Mouse (Mus musculus): Measurements from ENCODE around the gene Chd2. TPM values are rescaled to one million over a fixed set of nuclear protein-coding genes. Genes with fewer than 3 reads are reported as not detected.

The Chd2 gene
- total RNA-seq, 2 experiments from 2014 or later = 47.7 to 50.3 TPM

DNA sequence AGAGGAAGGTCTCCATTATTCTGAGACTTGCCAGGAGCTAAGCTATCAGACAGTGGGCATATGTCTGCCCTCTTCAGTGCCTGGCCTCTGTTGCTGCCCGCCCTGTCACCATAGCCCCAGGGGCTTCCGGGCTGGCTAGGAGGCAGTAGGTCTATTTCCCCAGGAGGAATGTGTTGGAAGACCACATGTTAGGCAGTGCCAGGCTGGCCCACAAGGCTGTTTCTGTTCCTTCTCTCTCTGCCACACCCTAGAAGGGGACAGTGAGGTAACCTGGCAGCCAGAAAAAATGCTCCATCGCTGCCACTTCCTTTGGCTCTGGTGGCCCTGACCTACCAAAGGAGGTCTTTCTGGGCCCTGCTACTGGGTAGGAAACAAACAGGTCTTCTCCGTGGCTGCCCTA lies 129.6 kb downstream of the Chd2 start:
- peak in 1 of 2 experiments; percentile 25 for DNase-seq (ENCODE audit: low spot score in 2 of 2)

DNA sequence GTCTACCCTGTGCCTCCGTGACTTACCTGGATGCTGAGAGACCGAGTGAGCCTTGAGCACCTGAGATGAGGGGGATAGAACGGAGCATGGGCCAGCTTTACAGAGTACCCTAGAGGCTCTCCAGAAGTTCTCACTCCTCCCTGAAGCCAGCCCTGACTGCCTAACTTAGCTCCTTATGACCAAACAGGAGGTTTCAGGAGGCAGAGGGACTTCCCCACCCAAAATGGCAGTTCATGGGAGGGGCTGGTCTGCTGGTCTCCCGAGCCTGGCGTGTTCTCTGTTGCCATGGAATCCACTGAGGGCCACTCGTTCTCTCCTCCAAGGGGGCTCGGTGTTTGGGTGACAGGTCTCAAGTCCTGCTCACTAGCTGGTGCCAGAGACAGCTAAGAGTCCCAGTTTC lies 130.1 kb downstream of the Chd2 start:
- DNase-seq (ENCODE audit: low spot score in 2 of 2) = no peak

DNA sequence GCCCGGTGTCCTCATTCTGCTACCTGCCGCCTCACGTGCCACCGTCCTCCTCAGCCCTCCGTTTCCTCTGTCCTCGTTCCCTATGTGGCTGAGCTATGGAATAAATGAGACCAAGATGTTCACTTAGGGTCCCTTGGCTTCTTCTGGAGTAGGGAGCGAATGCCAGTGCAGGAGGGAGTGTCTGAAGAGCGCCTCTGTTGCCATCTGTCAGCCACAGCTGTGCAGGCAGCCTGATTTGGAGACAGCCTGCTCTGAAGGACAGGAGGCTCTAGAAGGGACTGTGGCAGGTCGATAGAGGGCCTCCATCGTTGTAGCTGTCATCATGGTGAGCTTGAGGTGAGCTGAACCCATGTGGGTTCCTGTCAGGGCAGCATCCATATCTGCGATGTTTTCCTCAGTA lies 136.1 kb downstream of the Chd2 start:
- no peak for DNase-seq (ENCODE audit: low spot score in 2 of 2)

- DNase-seq (ENCODE audit: low spot score in 2 of 2) = no peak
Observed at GRCm38 (mm10) chr7:73403538-73403937, 138.1 kb downstream of the Chd2 start.

- no peak for DNase-seq (ENCODE audit: low spot score in 2 of 2)
Observed at GRCm38 (mm10) chr7:73402671-73403070, 139.0 kb downstream of the Chd2 start.

GRCm38 (mm10) chr7:73402106-73402505 lies 139.5 kb downstream of the Chd2 start:
- no peak for DNase-seq (ENCODE audit: low spot score in 2 of 2)

GRCm38 (mm10) chr7:73400051-73400916 lies 141.3 kb downstream of the Chd2 start:
- DNase-seq (ENCODE audit: low spot score in 2 of 2) = no peak

- peak; percentile 87 to 89 for DNase-seq (ENCODE audit: low spot score in 2 of 2)
Observed at GRCm38 (mm10) chr7:73399501-73400044, 142.1 kb downstream of the Chd2 start.

DNA sequence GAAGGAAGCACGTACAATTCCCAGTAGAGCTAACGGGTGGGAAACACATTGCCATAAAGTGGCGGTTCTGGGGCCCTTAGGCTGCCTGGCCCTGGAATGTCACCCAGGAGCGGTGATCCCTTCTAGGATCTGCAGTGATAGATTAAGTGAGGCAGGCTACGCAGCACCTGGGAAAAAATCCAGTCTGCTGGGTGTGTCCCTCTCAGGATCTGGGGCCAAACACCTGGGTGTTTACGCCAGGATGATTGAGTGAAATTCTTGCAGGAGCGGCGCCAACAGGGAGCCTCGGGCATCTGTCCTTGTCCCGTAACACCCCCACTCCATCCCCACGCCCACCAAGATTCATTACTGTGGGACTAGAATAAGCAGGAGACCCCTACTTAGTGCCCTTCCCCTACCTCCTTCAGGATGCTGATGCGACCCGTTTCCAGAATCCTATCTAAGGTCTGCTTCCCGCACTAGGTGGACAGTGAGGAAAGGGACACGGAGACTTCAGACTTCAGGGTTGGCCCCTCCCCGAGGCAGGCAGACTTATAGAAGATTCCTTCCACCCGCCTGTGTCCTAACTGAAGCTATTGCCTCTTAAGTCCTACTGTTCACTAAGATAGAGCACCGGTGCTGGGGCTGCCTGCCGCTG lies 142.7 kb downstream of the Chd2 start:
- DNase-seq (ENCODE audit: low spot score in 2 of 2) = no peak

GRCm38 (mm10) chr7:73398319-73398718 lies 143.3 kb downstream of the Chd2 start:
- peak in 1 of 2 experiments; percentile 65 for DNase-seq (ENCODE audit: low spot score in 2 of 2)

DNA sequence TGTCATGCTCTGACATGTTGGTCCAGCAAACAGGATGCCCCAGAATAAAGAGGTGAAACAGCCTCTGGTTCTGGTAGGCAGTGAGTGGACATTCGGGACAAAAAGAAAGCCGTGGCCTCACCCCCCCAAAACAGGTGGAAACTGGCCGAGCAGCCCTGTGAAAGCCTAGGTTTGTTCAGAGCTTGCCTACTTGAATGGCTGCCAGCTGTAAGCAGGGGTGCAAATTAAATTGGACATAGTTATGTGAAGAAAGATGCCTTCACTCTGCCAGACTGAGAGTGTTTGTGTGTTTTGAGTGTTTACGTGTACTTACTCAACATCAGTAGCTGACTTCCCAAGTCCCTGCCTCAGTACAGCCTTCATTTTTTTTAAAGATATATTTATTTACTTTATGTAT lies 147.6 kb downstream of the Chd2 start:
- DNase-seq (ENCODE audit: low spot score in 2 of 2) = no peak

DNA sequence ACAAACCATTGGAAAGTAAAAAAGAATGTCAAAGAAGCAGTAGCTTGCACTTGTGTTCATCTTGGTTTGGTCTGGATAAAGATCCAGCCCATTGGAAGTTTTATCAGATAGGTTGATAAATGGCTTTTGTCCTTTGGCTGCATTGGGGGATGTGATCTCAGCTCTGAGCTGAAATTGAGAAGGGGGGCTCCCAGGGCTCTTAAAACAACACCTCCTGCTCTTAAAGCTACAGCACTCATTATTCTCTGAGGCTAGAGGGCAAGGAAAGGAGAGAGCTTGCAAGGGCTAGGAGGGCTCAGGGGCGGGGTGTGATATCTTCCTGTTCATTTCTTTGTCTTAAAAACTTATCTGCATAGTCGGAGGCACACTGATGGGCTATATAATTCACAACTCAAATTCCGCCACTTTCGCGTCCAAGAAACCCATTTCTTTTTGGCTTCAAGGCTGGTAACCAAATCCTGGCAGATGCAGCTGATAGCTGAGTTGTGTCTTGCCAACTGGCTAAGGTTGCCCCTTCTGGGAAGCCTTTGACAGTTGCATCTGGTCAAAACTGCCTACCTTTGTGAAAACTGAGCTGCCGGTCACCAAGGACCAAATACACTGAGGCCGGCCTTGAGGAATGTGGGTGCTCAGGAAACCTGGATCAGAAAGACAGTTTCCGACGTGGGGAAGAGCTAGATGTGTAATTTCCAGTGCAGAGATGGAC lies 148.2 kb downstream of the Chd2 start:
- DNase-seq (ENCODE audit: low spot score in 2 of 2) = no peak

GRCm38 (mm10) chr7:73392359-73392758 lies 149.3 kb downstream of the Chd2 start:
- no peak for DNase-seq (ENCODE audit: low spot score in 2 of 2)

- peak; percentile 53 to 66 for DNase-seq (ENCODE audit: low spot score in 2 of 2)
Observed at GRCm38 (mm10) chr7:73391518-73392321, 149.9 kb downstream of the Chd2 start.

DNA sequence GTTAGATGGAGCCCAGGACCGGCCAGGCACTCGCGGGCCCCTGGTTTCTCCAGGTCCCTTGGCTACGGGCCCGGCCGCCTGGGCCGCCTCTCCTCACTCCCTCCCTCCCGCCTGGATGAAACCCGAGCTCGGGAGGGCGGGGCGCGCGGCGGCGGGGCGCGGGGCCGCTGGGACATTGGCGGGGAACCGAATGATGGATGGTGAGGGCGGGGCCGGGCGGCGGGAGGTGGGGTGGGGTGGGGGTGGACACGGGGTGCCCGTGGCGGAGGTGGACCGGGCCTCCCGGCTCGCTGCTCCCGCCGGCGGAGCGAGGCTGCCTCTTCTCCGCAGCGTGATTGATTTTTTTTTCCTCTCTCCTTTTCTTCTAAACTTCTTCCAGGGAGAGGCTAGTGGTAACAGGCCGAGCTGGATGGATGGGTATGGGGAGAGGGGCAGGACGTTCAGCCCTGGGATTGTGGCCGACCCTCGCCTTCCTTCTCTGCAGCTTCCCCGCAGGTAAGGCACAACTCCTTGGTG lies 150.6 kb downstream of the Chd2 start:
- DNase-seq (ENCODE audit: low spot score in 2 of 2) = peak; percentile 76 to 85

DNA sequence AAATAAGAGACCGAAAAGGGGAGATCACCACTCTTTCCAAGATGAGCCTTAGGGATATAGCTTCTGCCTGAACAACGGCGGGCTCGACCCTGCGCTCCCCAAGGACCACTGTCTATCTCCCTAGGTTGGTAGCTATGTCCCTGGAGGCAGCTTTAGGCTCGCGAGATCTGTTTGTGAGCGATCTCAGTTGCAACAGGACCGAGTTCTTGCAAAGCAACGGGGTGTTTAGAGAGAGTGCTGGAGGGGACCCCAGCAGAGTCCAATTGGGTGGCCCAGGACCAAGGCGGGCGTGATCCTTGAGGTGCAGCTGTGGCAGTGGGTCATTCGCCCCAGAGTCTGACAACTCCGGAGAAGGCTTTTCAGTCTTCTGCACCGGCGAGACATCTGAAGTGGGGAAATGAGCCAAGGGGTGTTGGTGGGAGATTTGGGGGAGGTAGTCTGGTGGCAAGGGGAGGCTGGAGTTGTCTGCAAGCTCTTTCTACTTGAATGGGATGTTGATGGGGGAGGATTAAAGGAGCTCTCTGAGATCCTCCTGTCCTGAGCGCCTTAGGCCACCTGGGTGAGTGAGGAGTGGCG lies 151.1 kb downstream of the Chd2 start:
- DNase-seq (ENCODE audit: low spot score in 2 of 2) = no peak

DNA sequence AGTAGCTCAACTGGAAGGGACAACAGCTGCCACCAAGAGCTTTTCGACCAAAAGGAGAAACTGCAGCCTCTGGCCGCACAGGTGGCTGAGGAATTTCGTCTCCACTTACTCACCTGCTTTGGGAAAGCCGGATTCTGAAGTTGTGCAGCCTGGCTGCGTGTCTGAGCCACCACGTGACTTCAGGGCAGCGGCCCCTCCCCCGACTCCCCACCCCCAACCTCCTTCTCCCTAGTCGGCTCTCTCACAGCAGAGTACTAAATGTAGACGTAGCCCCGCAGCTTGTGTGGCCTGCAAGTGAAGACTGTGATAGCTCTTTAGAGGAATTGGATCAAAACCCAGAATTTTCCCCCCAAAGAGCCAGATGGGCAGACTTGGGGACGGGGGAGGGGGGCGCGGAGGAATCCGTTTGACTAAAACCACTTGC lies 151.7 kb downstream of the Chd2 start:
- no peak for DNase-seq (ENCODE audit: low spot score in 2 of 2)

- DNase-seq (ENCODE audit: low spot score in 2 of 2) = no peak
Observed at GRCm38 (mm10) chr7:73389419-73389818, 152.2 kb downstream of the Chd2 start.

GRCm38 (mm10) chr7:73388866-73389265 lies 152.8 kb downstream of the Chd2 start:
- no peak for DNase-seq (ENCODE audit: low spot score in 2 of 2)

DNA sequence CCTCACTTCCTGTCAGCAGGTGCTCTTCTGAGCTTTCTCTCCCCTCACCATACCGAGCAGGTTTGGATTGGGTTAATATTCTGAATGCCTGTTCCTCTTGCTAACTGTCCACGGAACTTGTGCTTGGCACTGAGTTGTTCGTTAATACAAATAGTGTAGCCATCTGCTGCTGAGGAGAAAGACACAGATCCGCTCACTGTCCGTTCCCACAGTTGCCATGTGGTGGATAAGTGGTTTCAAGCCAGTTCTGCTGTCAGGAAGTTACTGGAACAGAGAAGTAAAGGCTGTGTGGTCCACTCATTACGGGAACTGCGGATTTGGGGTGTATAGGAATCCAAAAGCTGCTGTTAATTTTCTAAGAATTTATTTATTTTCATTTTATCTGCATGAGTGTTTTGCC lies 158.8 kb downstream of the Chd2 start:
- no peak for DNase-seq (ENCODE audit: low spot score in 2 of 2)
